Mouse (Mus musculus): ENCODE data around the gene Bbc3.
"Not testable (repeated sequence)": the region's sequence is repeated elsewhere in the genome, so short reads cannot be mapped to it uniquely, and the experiment has no call there.

The Bbc3 gene

GRCm38 (mm10) chr7:16308093-16308492 is at the start of gene Bbc3:
Gene Bbc3 (plus strand): TSS chr7:16308393.
- H3K36me3 ChIP-seq (ENCODE audit: insufficient read depth, low read length); H3K9me3 ChIP-seq (ENCODE audit: low read length): not testable (repeated sequence)
- H3K4me1 ChIP-seq (replicated peaks; ENCODE audit: low read depth, low read length), result peaks cover 43% of the 10 kb centered on the region
- peak within 1 kb of the TSS; percentile 100 for H3K4me3 ChIP-seq (replicated peaks; ENCODE audit: low read length)
- H3K27me3 ChIP-seq (ENCODE audit: insufficient read depth, low read length), result peaks cover 15% of the 10 kb centered on the region

GRCm38 (mm10) chr7:16259110-16259590 is 49.0 kb upstream of the Bbc3 start, which contains the start of gene C5ar1:
Gene C5ar1 (minus strand): TSS chr7:16259540.
- H3K36me3 ChIP-seq (ENCODE audit: insufficient read depth, low read length), result no peaks in the 10 kb centered on the region
- H3K4me3 ChIP-seq (replicated peaks; ENCODE audit: low read length), result no peak within 1 kb of the TSS
- no peak for TF ChIP-seq POU5F1 (IDR thresholded peaks at IDR 0.05; ENCODE audit: borderline replicate concordance, low read length)
- H3K27me3 ChIP-seq (ENCODE audit: insufficient read depth, low read length), result peaks cover 6% of the 10 kb centered on the region; the same call in 1 of the 2 replicates
- no peaks in the 10 kb centered on the region for H3K4me1 ChIP-seq (replicated peaks; ENCODE audit: low read depth, low read length)
- peaks cover 5% of the 10 kb centered on the region for H3K9me3 ChIP-seq (ENCODE audit: low read length)

GRCm38 (mm10) chr7:16261097-16261496 is 47.1 kb upstream of the Bbc3 start:
- Histone ChIP-seq H3K27me3 (ENCODE audit: insufficient read depth, low read length) (peaks cover 6% of the 10 kb centered on the region; the same call in 1 of the 2 replicates), H3K4me3 (replicated peaks; ENCODE audit: low read length) (no peak overlapping the region), H3K9me3 (ENCODE audit: low read length) (peaks cover 22% of the 10 kb centered on the region), H3K36me3 (ENCODE audit: insufficient read depth, low read length) (no peaks in the 10 kb centered on the region), H3K4me1 (replicated peaks; ENCODE audit: low read depth, low read length) (no peaks in the 10 kb centered on the region)
- TF ChIP-seq POU5F1 (IDR thresholded peaks at IDR 0.05; ENCODE audit: borderline replicate concordance, low read length) (no peak), NANOG (IDR thresholded peaks at IDR 0.05; ENCODE audit: borderline replicate concordance, low read length) (no peak), CTCF (conservative IDR thresholded peaks at IDR 0.05; ENCODE audit: low read length) (no peak)

DNA sequence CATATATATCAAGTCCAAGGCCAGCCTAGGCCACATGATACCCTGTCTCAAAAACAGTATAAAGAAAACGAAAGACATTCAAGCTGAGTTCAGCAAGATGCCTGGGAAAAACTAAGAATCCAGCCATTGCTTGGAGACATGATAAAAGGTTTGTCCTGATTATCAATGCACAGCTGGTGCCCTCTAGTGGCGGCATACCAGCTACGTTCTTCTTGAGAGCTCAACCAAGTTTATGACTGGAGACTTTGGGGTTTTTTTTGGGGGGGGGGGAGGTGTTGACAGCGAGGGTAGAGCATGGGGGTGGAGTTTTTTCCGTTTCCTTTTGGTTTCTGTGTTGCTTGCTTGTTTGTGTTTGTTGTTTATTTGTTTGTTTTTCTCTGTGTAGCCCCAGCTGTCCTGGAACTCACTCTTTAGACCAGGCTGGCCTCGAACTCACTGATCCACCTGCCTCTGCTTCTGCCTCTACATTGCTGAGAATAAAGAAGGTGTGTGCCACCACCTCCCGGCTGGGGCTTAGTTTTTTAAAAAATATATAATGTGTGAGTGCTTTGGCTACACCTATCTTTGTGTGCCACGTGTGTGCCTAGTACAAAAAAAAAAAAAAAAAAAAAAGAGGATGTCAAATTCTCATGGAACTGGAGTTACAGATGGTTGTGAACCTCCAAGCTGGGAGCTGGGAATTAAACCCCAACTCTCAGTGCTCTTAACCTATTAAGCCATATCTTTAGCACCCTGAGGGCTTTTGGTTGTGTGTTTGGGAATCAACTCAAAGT is 45.0 kb upstream of the Bbc3 start:
- no peak overlapping the region for H3K4me3 ChIP-seq (replicated peaks; ENCODE audit: low read length)
- no peaks in the 10 kb centered on the region for H3K4me1 ChIP-seq (replicated peaks; ENCODE audit: low read depth, low read length)
- peaks cover 9% of the 10 kb centered on the region; the same call in 1 of the 2 replicates for H3K27me3 ChIP-seq (ENCODE audit: insufficient read depth, low read length)
- H3K9me3 ChIP-seq (ENCODE audit: low read length), result peaks cover 22% of the 10 kb centered on the region
- no peak for TF ChIP-seq NANOG (IDR thresholded peaks at IDR 0.05; ENCODE audit: borderline replicate concordance, low read length)
- peak; percentile 72 for TF ChIP-seq CTCF (conservative IDR thresholded peaks at IDR 0.05; ENCODE audit: low read length)
- no peak for TF ChIP-seq POU5F1 (IDR thresholded peaks at IDR 0.05; ENCODE audit: borderline replicate concordance, low read length)
- H3K36me3 ChIP-seq (ENCODE audit: insufficient read depth, low read length), result no peaks in the 10 kb centered on the region

DNA sequence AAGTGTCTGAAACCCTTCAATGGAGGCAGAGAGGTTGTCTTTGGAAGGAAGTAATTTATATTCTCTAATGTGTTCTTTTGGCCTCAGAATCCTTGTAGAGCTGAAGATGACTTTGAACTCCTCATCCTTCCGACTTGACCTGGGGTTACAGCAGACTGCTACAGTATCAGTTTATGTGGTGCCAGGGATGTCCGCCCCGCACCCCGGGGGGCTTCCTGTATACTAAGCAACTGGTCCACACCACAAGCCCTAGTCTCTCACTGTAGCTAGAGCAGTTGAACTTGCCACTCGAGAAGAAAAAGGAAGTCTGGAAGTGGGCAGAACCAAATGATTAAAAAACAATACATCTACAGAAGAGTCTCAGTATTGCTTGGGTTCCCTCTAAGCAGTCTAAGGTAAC is 44.4 kb upstream of the Bbc3 start:
- H3K9me3 ChIP-seq (ENCODE audit: low read length), result peaks cover 22% of the 10 kb centered on the region
- TF ChIP-seq NANOG (IDR thresholded peaks at IDR 0.05; ENCODE audit: borderline replicate concordance, low read length) (no peak), CTCF (conservative IDR thresholded peaks at IDR 0.05; ENCODE audit: low read length) (no peak), POU5F1 (IDR thresholded peaks at IDR 0.05; ENCODE audit: borderline replicate concordance, low read length) (no peak)
- H3K36me3 ChIP-seq (ENCODE audit: insufficient read depth, low read length), result no peaks in the 10 kb centered on the region
- H3K27me3 ChIP-seq (ENCODE audit: insufficient read depth, low read length), result peaks cover 11% of the 10 kb centered on the region; the same call in 1 of the 2 replicates
- H3K4me1 ChIP-seq (replicated peaks; ENCODE audit: low read depth, low read length), result no peaks in the 10 kb centered on the region
- H3K4me3 ChIP-seq (replicated peaks; ENCODE audit: low read length), result no peak overlapping the region

- no peaks in the 10 kb centered on the region for H3K4me1 ChIP-seq (replicated peaks; ENCODE audit: low read depth, low read length)
- peaks cover 22% of the 10 kb centered on the region for H3K9me3 ChIP-seq (ENCODE audit: low read length)
- no peak overlapping the region for H3K4me3 ChIP-seq (replicated peaks; ENCODE audit: low read length)
- no peaks in the 10 kb centered on the region for H3K36me3 ChIP-seq (ENCODE audit: insufficient read depth, low read length)
- peaks cover 22% of the 10 kb centered on the region for H3K27me3 ChIP-seq (ENCODE audit: insufficient read depth, low read length)
- TF ChIP-seq NANOG (IDR thresholded peaks at IDR 0.05; ENCODE audit: borderline replicate concordance, low read length), result no peak
- no peak for TF ChIP-seq POU5F1 (IDR thresholded peaks at IDR 0.05; ENCODE audit: borderline replicate concordance, low read length)
- TF ChIP-seq CTCF (conservative IDR thresholded peaks at IDR 0.05; ENCODE audit: low read length), result no peak
Observed at GRCm38 (mm10) chr7:16265856-16266255, 42.3 kb upstream of the Bbc3 start.

DNA sequence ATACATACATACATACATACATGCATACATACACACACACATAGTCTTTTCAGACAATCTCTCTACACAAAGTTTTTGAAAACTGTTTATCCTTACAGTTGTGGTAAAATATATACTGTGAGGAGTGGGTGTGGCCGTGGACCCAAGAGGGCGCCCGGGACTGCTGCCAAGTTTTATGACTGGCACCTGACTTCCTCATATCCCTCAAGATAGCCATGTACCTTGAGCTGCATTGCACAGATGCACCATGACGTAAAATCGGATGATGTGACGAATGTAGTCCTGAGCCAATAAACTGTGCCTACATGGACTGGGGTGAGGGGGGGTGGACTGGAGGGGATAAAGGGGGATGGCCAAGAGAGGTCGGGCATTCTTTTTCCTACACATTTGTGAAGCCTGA is 41.6 kb upstream of the Bbc3 start:
- H3K27me3 ChIP-seq (ENCODE audit: insufficient read depth, low read length), result peaks cover 26% of the 10 kb centered on the region
- H3K9me3 ChIP-seq (ENCODE audit: low read length), result peaks cover 22% of the 10 kb centered on the region
- H3K4me1 ChIP-seq (replicated peaks; ENCODE audit: low read depth, low read length); H3K36me3 ChIP-seq (ENCODE audit: insufficient read depth, low read length); H3K4me3 ChIP-seq (replicated peaks; ENCODE audit: low read length): not testable (repeated sequence)

DNA sequence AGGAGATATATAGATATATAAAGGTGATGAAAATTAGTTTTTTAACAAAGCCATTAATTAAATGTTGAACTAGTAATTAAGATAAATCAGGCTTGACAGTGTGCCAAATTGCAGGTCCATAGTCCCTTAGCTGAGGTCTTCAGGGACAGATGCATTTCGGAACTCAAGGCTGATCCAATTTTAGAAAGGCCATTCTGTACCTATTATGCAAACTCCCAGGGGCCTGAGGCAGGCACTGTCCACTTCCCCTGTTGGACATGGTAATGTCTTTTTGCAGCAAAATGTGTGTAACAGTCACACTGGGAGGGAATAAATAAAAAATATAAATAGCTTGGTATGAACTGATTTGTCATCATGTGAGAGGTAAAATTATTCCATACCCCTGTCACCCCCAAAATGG is 37.1 kb upstream of the Bbc3 start:
- Histone ChIP-seq H3K27me3 (ENCODE audit: insufficient read depth, low read length) (peaks cover 36% of the 10 kb centered on the region), H3K9me3 (ENCODE audit: low read length) (no peaks in the 10 kb centered on the region), H3K4me1 (replicated peaks; ENCODE audit: low read depth, low read length) (peaks cover 25% of the 10 kb centered on the region), H3K4me3 (replicated peaks; ENCODE audit: low read length) (no peak overlapping the region), H3K36me3 (ENCODE audit: insufficient read depth, low read length) (peaks cover 12% of the 10 kb centered on the region)
- TF ChIP-seq CTCF (conservative IDR thresholded peaks at IDR 0.05; ENCODE audit: low read length), result no peak
- TF ChIP-seq NANOG (IDR thresholded peaks at IDR 0.05; ENCODE audit: borderline replicate concordance, low read length), result no peak
- TF ChIP-seq POU5F1 (IDR thresholded peaks at IDR 0.05; ENCODE audit: borderline replicate concordance, low read length), result no peak

DNA sequence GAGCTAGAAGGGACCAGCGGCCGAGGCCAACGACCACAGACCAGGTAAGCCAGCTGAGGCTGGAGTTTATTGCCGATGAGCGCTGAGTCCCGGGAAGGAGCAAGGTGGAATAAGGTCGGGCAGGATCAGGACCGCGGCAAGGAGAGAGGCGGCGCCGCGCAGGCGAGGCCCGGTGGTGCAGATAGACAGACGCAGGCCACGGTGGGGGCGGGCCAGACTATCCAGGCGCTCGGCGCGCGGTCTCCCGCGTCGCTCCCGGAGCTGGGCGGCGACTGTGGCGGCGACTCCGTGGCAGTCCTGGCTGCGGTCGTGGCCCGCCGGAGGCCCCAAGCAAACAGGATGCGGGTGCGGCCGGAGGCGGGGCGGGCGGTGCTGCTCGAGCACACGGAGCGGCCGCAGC is 35.5 kb upstream of the Bbc3 start:
- H3K4me3 ChIP-seq (replicated peaks; ENCODE audit: low read length), result peak overlapping the region; percentile 90
- TF ChIP-seq POU5F1 (IDR thresholded peaks at IDR 0.05; ENCODE audit: borderline replicate concordance, low read length) (no peak), NANOG (IDR thresholded peaks at IDR 0.05; ENCODE audit: borderline replicate concordance, low read length) (no peak)
- H3K9me3 ChIP-seq (ENCODE audit: low read length), result no peaks in the 10 kb centered on the region
- H3K36me3 ChIP-seq (ENCODE audit: insufficient read depth, low read length), result peaks cover 28% of the 10 kb centered on the region
- peaks cover 25% of the 10 kb centered on the region for H3K4me1 ChIP-seq (replicated peaks; ENCODE audit: low read depth, low read length)
- peaks cover 36% of the 10 kb centered on the region for H3K27me3 ChIP-seq (ENCODE audit: insufficient read depth, low read length)

Data from E14TG2a.4 (cell line).